Mouse (Mus musculus): ENCODE results near the gene Ngb. TPM values are rescaled to one million over a fixed set of nuclear protein-coding genes. Genes with fewer than 3 reads are reported as not detected.

Gene Ngb
- polyA plus RNA-seq (2015; fragmentation: Illumina TruSeq; extraction: RNeasy Lipid Tissue Mini Kit (QIAGEN cat#74804); ENCODE audit: insufficient read depth, low read depth, low replicate concordance) = 1.0 TPM

DNA sequence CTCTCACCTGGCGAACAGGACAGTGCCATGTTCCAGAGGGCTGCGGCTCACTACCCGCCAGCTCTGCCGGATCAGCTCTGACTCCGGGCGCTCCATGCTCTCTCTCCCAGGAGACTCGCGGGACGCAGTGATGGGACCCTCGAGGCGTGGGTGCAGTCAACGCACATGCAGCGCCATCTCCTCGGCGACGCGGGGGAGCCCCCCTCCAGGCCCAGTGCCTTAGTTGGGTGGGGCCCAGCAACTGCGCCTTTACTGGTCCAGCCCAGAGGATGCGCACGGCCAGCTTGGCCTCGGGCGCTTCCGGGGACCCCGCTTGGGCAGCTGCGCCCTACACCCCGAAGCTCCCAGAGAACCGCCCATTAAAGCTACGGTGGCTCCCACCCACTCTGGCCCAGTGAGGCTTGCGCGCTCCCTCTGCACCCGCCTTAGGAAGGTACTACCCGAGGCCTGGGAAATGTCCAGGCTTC is at the start of gene Ngb:
Gene Ngb, minus strand, starts transcription at position 375 of the 467 bp plus-strand sequence.

DNA sequence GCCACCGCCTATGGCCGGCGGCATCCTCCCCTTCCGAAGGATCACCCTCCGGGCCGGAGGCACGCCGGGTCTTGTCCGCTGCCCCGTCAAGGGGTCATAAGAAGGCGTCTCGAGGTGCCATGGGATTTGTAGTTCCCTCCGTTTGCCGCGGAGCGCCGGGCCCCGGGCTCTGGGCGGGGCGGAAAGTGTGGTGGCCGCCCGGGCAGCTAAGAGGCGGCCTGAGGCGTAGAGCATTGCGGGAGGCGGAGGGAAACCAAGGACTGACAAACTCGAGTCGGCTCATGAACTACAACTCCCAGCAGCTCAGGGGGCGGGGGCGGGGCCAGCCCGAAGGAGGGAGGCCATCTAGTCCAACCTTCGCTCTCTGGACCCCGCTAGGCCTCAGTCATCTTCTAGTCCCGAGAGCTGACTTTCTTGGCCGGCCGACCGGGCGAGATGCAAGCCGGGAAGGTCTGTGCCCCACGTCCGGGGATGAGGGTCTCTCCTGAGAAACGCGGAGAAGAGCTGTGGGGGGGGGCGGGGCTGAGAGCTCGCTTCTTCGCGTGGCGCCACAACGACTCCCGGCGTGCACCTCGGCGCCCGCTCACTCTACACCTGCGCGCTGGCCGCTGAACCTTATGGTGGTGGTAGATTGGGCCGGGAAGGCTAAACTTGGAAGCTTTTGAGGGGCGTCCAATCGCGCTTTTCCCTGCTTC is 45.2 kb upstream of the Ngb start, which contains the start of gene Pomt2:
Gene Pomt2, minus strand, starts transcription at position 574 of the 695 bp plus-strand sequence.

DNA sequence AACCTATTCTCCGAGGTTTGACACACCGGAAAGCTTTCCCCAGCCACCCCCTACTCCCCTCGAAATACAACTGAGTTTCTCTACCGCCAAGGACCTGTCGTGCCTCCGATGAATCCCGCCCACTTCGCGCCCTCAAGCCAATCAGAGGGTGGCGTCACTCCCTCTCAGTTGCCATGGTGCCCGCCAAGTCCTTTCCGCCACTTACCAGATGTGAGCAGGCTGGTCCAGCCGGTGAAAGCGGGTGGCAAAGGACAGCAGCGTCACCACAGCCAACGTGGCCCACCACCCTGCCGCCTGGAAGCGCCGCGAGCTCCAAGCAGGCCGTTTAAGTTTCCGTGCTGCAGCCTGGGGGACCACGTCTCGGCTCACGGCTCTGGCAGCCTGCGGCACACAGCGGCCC is 44.6 kb upstream of the Ngb start, which contains the start of gene Gstz1:
Gene Gstz1, plus strand, starts transcription at position 200 of the 400 bp plus-strand sequence.

Other genes with a start within 250 kb of the Ngb start
- 6.2 TPM for gene Irf2bpl, start 217.7 kb downstream of the Ngb start, polyA plus RNA-seq (2015; fragmentation: Illumina TruSeq; extraction: RNeasy Lipid Tissue Mini Kit (QIAGEN cat#74804); ENCODE audit: insufficient read depth, low read depth, low replicate concordance)
- 3.3 TPM for gene Cipc, start 155.5 kb downstream of the Ngb start, polyA plus RNA-seq (2015; fragmentation: Illumina TruSeq; extraction: RNeasy Lipid Tissue Mini Kit (QIAGEN cat#74804); ENCODE audit: insufficient read depth, low read depth, low replicate concordance)
- gene Zdhhc22, start 112.1 kb downstream of the Ngb start, polyA plus RNA-seq (2015; fragmentation: Illumina TruSeq; extraction: RNeasy Lipid Tissue Mini Kit (QIAGEN cat#74804); ENCODE audit: insufficient read depth, low read depth, low replicate concordance) = 0.46 TPM
- 0.52 TPM for gene Tmem63c, start 81.2 kb downstream of the Ngb start, polyA plus RNA-seq (2015; fragmentation: Illumina TruSeq; extraction: RNeasy Lipid Tissue Mini Kit (QIAGEN cat#74804); ENCODE audit: insufficient read depth, low read depth, low replicate concordance)
- gene Gstz1, start 44.6 kb upstream of the Ngb start, polyA plus RNA-seq (2015; fragmentation: Illumina TruSeq; extraction: RNeasy Lipid Tissue Mini Kit (QIAGEN cat#74804); ENCODE audit: insufficient read depth, low read depth, low replicate concordance) = 33.7 TPM
- 4.1 TPM for gene Pomt2, start 45.4 kb upstream of the Ngb start, polyA plus RNA-seq (2015; fragmentation: Illumina TruSeq; extraction: RNeasy Lipid Tissue Mini Kit (QIAGEN cat#74804); ENCODE audit: insufficient read depth, low read depth, low replicate concordance)
- not detected for gene Samd15, start 97.2 kb upstream of the Ngb start, polyA plus RNA-seq (2015; fragmentation: Illumina TruSeq; extraction: RNeasy Lipid Tissue Mini Kit (QIAGEN cat#74804); ENCODE audit: insufficient read depth, low read depth, low replicate concordance)
- gene Tmed8, start 97.9 kb upstream of the Ngb start, polyA plus RNA-seq (2015; fragmentation: Illumina TruSeq; extraction: RNeasy Lipid Tissue Mini Kit (QIAGEN cat#74804); ENCODE audit: insufficient read depth, low read depth, low replicate concordance) = 3.2 TPM
- 0.52 TPM for gene Noxred1, start 136.2 kb upstream of the Ngb start, polyA plus RNA-seq (2015; fragmentation: Illumina TruSeq; extraction: RNeasy Lipid Tissue Mini Kit (QIAGEN cat#74804); ENCODE audit: insufficient read depth, low read depth, low replicate concordance)
- 8.2 TPM for gene Vipas39, start 163.7 kb upstream of the Ngb start, polyA plus RNA-seq (2015; fragmentation: Illumina TruSeq; extraction: RNeasy Lipid Tissue Mini Kit (QIAGEN cat#74804); ENCODE audit: insufficient read depth, low read depth, low replicate concordance)
- gene Ahsa1, start 163.9 kb upstream of the Ngb start, polyA plus RNA-seq (2015; fragmentation: Illumina TruSeq; extraction: RNeasy Lipid Tissue Mini Kit (QIAGEN cat#74804); ENCODE audit: insufficient read depth, low read depth, low replicate concordance) = 24.8 TPM
- gene Ism2, start 197.2 kb upstream of the Ngb start, polyA plus RNA-seq (2015; fragmentation: Illumina TruSeq; extraction: RNeasy Lipid Tissue Mini Kit (QIAGEN cat#74804); ENCODE audit: insufficient read depth, low read depth, low replicate concordance) = not detected